Mouse (Mus musculus) brain, embryonic 18.5 days (tissue): ENCODE data around the gene Pakap.

ENCODE experiments used
- DNase-seq: peaks from one replicate; pipeline ENCODE4 v3.0.0-alpha.2; 2012; ENCODE audit warnings: low read depth, low spot score

Pakap gene

DNA sequence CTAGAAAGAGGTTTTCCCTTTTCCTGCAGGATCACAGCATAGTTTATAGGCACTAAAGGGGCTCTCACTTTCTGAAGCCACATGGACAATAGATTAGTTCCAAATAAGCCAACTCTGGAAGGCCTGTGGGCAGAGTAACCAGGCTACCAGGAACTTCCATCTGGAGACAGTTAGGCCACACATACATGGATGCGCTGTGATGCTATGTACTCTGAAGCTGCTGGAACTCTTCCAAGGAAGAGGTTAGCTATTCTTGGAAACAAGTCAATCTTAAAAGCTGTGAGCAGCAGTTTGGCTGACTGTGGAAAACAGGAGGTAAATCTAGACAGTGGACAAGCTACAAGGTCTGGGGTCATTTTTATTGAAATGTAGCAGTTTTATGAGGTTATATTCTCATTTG lies 196.4 kb downstream of the Pakap start:
- no peak for DNase-seq

DNA sequence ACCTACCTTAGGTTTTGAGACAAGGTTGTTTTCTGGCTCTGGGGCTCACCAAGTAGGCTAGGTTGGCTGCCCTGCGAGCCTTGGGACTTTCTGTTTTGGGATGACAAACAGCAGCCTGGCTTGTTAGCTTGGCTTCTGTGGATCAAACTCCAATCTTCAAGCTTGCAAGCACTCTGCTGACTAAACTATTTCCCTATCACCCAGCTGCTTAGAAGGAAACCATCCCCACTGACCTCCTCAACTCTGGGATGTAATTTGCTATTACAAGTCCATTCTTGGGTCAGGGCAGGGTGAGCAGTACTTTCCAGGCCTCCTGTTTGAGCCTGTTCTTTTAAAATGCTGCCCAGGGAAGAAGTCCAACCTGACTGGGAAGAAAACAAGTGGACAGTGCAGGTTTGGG lies 196.9 kb downstream of the Pakap start:
- no peak for DNase-seq

DNA sequence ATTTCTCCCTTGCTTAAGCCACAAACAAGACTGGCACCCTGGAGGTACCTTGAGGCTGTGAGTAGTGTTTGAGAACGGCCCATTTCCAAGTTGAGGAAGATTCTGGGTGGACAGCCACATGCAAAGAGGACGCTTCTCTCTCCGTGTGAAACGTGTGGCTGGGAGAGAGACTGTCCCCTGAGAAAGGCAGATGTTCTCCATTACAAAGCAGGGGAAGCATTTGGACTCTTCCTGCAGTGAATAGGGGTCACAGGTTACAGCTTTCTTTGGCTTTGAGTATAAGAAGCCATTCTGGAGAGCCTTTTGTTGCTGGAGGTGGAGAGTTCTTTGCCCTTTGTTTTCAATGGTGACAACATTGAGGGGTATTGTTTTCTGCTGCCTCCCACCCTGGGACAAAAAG lies 197.8 kb downstream of the Pakap start:
- DNase-seq = no peak

DNA sequence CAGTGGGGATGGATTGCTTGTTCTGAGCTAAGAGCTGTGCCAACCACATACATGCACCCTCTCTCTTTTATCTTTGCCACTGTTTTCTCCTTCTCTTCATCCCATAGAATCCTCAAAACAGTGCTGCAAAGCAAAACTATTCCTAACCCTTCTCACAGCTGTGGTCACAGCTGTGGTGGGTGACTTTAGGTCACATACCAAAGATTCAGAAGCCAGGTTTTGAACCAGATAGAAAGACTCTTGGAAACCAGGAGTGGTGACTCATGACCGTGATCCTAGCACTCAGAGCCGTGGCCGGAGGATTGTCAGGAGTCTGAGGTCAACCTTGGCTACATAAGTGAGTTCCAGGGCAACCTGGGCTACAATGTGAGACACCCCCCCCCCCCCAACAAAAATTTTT lies 201.0 kb downstream of the Pakap start:
- no peak for DNase-seq

DNA sequence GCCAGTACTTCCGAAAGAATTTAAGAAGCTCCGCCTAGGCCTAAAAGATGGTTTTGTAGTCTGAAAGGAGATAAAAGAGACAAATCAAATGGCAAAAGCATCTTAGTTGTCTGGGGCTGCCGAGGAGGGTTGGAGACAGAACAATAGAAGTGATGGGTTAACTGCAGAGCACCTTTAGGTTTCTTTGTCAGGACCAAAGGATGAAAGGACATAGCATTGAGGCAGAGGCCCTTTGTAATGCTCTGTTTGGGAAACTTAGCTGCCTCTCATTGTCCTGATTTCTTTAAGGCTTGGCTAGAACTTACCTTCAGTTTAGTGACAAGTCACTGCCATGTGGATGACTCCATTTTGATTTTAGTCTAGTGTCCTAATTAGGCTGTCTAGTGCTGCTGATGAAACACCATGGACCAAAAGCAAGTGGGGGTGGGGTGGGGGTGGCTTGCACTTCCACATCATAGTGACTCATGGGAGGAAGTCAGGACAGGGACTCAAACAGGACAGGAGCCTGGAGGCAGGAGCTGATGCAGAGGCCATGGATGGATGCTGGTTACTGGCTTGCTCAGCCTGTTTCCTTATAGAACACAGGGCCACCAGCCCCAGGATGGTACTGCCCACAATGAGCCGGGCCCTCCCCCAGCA lies 202.3 kb downstream of the Pakap start:
- DNase-seq = no peak

DNA sequence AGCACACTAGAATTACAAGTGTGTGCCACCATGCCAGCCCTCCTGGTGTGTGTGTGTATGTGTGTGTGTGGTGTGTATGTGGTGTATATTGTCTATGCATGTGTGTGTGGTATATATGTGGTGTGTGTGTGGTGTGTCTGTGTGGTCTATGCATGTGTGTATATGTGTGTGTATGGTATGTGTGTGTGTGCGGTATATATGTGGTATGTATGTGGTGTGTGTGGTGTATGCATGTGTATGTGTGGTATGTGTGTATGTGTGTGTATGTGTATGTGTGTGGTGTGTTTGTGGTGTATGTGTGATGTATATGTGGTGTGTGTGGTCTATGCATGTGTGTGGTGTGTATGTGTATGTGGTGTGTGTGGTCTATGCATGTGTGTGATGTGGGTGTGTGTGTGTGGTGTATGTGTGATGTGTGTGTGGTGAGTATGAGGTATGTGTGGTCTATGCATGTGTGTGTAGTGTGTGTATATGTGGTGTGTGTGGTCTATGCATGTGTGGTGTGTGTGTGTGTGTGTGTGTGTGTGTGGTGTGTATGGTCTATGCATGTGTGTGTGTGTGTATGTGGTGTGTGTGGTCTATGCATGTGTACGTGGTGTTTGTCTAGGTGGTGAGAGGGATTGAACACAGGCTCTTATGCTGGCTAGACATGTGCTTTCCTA lies 203.7 kb downstream of the Pakap start:
- DNase-seq = no peak

DNA sequence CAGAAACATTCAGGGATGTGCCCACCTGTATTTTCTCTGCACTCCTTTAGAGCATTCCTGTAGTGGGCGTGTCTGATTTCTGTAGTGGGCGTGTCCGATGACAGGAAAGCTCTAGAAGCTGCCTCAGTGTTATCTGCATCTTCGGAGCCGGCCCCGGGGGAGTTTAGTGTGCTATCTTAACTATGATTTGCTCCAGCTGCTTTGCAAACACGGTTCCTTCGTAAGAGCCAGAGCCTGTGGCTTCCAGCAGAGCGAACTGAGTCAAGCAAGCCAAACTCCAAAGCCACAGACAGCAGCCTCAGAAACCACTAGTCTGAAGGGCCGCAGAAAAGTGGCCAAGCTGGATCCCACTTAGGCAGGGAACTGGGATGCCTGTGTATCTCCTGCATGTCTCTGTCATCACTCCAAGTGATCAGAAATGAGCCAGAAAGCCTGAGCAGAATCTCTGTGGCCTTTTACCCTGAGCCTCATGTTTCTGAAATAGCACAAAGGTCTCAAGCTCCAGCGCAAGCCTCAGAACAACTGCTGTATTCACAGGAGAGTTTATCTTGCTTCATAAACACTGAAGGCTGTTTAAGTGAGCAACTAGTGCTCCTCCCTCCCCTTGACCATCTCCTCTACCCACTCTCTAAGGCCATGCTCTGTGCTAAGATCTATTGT lies 205.0 kb downstream of the Pakap start:
- no peak for DNase-seq

DNA sequence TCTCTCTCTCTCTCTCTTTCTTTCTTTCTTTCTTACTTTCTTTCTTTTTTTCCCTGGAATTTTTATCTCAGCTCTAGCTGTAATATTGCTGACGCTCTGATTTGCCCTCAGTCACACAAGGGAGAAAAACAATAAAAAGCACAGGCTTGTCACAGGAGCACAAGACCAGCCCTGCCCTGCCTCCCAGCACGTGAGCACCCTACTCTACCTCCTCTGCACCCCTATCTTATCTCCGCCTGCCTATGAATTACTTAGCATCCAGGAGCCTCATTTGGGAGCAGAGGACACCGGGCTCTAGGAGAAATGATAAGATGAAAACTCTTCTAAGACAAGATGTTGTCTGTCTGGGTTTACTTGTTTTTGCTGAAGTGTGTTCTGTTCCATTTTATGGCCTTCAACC lies 206.5 kb downstream of the Pakap start:
- no peak for DNase-seq

DNA sequence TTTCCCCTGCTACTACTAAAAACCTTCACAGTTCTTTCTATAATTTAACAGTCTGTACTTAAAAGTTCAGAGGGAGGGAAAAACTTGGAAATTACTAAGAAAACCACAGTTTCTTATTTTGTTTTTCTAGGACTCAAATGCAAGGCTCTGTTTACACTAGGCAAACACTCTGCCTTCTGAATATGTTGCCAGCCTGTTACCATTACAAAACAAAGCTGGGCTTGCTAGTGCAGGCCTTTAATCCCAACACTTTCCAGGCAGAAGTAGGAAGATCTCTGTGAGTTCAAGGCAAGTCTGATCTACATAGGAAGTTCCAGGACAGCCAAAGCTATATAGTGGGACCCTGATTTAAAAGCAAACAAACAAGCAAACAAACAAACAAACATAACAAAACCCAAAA lies 207.6 kb downstream of the Pakap start:
- DNase-seq = no peak

DNA sequence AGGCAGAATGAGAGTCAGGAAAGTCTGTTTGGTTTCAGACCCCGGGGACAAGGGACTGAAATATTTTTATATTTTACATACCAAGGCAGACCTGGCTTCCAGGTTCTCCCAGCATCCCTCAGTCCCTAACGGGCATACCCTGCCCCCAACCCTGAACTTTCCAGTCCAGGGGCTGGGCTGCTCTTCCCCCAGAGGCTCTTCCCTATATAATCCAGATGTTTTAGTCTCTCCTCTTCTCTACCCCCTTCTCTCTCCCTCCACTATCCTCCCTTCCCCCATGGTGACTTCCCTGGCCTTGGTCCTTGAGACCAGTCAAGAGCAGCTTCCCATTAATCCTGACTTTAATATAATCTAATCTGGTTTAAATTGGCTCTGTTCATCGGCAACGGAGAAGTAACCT lies 212.4 kb downstream of the Pakap start:
- DNase-seq = no peak

DNA sequence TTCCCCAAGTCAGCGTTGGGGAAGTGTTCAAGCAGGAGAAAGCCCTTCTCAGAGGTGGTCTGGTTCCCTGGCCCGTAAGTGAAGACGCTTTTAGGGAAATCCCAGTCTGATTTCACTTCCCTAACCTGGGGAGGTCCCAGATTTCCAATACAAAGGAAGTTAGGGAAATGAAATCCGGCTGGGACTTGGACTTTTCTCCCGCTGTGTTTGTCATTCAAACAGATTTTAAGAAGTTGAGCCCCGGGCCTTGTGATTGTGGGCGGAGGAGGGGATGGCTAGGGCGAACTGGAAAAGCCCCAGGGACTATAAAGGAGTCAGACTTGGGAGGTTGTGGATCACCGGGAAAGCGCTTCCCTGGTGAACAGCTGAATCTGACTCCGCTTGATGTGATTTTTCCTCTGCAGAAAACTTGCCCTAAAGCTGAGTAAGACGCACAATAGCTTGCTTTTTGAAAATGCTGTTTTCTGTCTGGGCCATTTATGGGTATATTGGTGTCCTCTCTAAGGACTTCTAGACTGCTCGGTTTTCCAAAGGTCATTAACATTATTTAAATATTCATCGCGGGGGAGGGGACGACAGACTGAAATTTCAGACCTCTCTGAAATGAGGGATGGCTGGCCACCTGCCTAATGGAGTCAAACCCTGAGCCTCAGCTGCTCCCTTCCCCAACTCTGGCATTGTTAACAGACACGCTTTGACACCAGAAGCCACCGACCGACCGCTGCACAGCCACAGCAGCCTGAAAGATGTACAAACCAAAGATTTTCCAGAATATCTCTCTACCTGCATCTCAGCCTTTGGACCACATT lies 213.1 kb downstream of the Pakap start:
- no peak for DNase-seq

DNA sequence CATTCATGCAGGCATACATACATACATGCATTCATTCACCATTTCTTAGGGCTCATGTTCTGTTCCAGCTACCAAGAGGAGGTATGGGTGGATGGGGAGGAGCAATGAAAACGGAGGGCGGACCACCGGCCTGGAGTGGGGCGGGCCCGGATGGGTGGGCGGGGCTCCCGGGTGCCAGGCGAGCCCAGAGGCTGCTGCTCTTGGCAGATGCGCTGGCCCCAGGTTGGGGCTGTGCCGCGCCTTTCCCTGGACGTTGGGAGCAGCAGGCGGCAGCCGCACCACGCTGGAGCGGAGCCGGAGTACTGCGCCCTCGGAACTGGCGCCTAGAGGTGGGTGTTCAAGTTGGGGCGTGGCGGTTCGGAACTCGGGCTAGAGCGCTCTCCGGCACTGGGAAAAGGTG lies 214.0 kb downstream of the Pakap start:
- no peak for DNase-seq

DNA sequence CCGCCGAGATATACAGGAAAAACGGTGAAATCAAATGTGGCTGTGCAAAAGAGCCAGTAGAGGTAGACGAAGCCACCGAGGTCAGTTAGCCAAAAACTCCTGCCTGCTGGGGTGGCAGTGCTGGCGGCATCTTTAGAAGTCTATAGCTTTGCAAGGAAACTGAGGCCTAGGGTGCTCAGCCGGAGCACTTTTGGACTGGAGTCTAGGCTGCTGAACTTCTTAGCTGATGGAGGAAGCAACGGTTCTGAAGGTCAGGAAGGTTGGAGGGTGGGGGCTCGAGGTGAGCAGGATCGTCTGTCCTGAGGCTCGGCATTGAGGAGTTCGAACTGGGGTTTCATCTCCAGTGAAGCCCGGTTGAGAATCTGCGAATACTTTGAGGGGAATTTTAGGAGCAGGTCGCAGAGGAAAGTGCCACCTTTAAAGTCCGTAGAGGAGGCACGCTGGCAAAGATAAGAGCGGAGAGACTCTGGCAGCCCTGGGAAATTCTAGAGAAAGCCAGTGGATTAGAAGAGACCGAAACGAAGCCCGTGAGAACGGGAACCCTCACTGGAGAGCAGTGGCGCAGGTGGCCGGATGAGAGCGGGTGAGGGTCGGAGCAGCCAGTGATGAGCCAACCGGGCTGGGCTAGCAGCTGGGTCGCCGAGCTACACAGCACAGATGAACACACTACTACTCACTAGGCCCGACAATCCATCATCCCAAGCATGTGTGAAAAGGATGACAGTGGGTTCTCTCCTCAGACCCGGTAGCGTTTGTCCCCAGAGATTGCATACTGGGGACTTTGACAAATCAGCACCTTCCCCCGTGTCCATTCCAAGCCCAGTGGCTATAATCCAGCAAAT lies 214.8 kb downstream of the Pakap start:
- DNase-seq = no peak

DNA sequence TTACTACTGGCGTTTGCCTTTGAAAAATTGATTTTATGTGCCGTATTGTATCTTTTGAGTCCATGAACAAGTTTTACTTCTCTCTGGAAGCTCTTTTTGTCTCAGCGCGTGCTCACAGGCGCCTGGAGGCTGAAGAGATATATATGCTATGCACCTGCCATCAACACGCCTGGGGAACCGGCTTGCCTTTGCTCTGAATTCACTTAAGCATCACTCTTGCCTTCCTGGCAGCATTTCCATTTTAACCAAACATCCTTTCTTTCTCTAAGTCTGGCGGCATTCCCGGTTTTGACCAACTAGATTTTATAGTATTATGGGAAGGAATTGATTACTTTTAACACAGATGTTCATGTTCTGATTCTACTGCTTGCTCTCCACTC lies 215.4 kb downstream of the Pakap start:
- no peak for DNase-seq

DNA sequence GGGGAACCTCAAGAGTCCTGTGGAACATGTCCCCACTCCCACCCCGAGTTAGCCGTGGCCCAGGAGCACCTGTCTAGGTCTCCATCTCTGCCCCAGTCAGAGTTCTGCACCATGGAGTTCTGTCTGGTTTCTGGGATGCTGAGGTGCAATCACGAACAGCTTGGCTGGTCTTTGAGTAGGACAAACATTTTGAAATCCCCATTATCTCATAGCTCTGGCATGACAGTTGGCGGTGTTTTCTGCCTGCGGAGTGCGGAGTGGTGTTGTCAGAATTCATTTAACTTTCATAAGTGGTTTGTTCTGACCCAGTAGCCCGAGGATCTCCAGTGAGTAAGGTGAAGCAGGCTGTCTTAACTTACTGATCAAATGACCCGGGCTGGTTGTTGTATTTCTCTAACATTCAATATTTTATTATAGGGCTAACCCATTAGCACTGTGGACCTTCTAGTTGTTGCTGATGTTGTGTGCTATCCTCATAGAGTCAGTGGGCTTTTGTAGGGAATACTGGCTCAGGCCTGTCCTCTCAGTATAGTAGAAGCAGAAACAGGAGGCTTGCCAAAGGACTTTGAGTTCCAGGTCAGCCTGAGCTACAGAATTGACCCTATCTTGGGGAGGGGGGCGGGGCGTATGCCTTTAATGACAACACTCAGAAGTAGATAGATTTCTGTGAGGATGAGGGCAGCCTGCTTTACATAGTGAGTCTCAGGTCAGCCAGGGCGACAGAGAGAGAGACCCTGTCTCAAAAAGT lies 216.0 kb downstream of the Pakap start:
- no peak for DNase-seq

DNA sequence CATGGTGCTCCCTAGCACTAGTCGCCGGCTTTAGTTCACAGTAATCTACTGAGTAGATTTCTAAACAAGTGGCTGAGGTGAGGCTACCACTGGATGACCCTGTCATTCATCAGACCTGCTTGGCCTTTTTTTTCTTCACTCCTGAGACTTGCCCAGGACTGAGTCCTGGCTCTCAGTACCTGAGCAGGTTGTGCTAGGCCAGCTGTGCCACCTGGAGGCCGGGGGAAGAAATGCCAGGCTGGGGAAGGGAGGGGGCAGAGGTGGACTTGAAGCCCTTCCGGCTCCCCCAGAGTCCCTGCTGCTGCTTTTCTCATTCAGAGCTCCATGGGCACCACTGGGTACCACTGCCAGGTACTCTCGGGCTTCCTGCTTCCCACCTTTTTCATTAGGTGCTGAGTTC lies 220.7 kb downstream of the Pakap start:
- no peak for DNase-seq

DNA sequence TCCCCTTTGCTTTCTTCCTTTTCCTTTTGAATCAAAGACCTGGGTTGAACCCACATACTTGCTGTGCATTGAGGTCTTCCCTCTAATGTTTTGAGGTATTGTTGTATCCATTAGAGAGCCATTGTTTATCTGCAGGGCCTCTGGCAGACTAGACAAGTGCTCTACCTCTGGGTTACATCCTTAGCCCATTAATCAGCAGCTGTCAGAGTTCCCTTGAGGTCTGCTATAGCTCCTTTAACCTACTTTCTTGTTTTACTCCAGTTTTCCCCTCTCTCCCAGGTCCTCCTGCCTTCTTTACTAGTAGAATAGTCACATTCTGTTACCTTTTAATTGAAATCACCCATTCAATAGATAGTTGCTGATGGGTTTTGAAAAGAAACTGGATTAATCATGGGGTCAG lies 221.1 kb downstream of the Pakap start:
- DNase-seq = no peak

DNA sequence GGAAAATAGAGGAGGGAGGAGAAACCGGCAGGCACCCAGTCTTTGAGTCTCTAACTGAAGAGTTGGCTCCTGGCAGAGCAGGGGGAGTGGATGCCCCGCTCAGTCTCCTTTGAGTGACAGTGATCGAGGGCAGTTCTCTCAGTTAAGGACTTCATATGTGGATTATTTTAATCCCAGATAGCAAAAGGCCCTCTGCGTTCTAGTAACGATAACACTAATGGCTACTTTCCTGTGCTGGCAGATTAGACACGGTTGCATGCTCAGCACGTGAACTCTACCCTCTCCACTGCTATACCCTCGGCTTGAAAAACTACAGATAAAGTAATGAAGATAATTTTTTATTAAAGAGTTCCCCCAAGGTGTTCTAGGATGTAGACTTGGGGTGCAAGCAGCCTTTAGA lies 226.0 kb downstream of the Pakap start:
- DNase-seq = no peak

DNA sequence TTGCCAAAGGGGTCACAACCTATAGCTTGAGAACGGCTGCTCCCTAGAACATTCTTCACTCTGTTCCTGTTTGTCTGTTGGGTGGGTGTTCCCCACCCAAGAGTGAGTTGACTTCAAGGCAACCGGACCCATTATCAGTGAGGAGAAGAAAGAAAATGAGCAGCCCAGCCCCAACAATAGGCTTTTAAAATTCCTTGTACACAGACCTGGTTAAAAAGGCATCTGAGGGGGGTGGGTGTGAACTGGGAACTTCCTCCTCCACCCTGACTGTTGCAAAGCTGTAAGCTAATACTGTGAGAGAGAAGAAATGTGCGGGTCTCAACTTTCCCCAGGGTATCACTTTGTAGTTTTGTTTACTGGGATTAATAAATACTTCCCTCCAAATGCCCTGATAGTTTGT lies 226.6 kb downstream of the Pakap start:
- no peak for DNase-seq

DNA sequence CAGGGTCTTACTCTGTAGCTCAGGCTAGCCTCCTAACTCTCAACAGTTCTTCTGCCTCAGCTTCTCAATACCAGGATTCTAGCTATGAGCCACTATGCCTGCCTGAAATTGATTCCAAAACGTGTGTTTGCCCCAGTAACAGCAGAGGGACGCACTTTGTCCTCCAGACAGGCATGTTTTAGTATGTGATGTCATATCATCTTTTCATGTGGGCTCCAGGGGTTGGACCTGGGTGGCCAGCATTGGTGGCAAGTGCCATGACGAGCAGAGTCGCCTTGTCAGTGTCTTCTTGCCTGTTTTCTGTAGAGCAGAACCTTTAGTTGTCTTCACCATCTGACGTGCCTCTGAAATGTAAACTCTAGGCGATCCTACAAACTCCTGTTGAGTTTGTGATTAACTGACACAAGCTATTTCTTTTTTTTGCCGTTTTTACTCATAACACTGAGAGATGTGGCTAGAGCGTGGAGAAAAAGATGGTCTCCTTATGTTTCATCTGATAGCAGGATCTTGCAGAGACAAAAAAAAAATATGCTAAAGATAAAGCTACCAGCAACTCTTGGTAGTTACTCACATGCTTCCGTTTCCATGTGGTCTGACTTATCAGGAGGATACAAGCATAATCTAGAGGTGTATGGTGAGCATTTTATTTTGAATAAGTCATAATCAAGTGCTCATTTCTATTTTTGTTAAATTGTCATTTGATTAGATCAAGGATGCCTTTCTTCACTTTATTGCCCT lies 229.7 kb downstream of the Pakap start:
- DNase-seq = no peak
